Mouse (Mus musculus): ENCODE results near the gene Kit. TPM values are rescaled to one million over a fixed set of nuclear protein-coding genes. Genes with fewer than 3 reads are reported as not detected.

Gene Kit
- polyA plus RNA-seq, 1 experiment from 2014 or later, result 9.3 TPM

- H3K27me3 ChIP-seq, result no peaks in the 10 kb centered on the region
- H3K4me2 ChIP-seq, result no peak overlapping the region
- H3K36me3 ChIP-seq, result no peaks in the 10 kb centered on the region
- H3K9ac ChIP-seq, result no peak overlapping the region
- H3K9me3 ChIP-seq (replicated peaks), result no peaks in the 10 kb centered on the region
- H3K4me3 ChIP-seq, result no peak overlapping the region
- H3K4me1 ChIP-seq (replicated peaks), result no peaks in the 10 kb centered on the region
- no peak overlapping the region for H3K27ac ChIP-seq
- WGBS, result 83% methylated on average over 8 of the region's 8 CpGs
- ATAC-seq (replicated peaks; ENCODE audit: insufficient number of reproducible peaks, insufficient read depth, low FRiP score, low read depth), result no peak
Measured at GRCm38 (mm10) chr5:75615624-75616023, 40.9 kb downstream of the Kit start.

- Histone ChIP-seq H3K36me3 (no peaks in the 10 kb centered on the region), H3K27me3 (no peaks in the 10 kb centered on the region), H3K9me3 (replicated peaks) (no peaks in the 10 kb centered on the region), H3K9ac (no peak overlapping the region), H3K4me2 (no peak overlapping the region), H3K27ac (no peak overlapping the region), H3K4me3 (no peak overlapping the region), H3K4me1 (replicated peaks) (no peaks in the 10 kb centered on the region)
- 92% methylated on average over 4 of the region's 4 CpGs for WGBS
- no peak for ATAC-seq (replicated peaks; ENCODE audit: insufficient number of reproducible peaks, insufficient read depth, low FRiP score, low read depth)
Measured at GRCm38 (mm10) chr5:75622401-75622800, 47.7 kb downstream of the Kit start.

DNA sequence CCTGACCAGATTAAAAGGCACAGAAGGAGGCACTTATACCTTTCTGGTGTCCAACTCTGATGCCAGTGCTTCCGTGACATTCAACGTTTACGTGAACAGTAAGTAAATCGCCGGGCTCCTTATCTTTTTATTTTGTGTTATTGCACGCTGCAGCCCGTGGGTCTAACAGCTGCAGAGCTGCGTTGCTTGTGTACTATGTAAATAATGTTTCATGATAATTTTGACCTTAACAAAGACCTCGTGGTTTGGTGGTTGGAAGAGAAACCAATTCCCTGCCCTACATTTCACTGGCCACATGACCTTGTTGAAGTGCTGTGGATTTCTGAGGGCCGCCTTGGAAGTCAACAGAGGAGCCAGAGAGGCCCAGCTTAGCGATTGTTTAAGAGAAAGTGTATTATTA, 48.3 kb downstream of the Kit start:
- H3K9ac ChIP-seq, result no peak overlapping the region
- ATAC-seq (replicated peaks; ENCODE audit: insufficient number of reproducible peaks, insufficient read depth, low FRiP score, low read depth), result no peak

DNA sequence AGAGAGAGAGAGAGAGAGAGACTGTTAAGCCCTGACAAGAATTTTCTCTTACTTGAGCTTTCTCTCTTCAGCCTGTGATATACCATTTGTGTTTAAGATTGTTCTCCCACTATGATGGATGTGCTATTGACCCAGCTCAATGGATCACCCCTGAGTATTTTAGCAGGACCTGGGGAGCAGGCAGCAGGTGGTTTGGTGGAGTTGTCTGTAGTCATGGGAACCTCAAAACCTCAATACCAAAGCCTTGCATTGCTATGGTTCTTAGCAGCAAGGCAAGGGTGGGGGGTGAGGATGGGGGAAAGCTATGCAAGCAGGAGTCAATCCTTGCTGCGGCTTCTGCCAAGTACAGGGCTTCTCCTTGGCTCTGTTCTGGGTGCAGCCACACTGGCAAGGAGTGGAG, 48.8 kb downstream of the Kit start:
- no peak for ATAC-seq (replicated peaks; ENCODE audit: insufficient number of reproducible peaks, insufficient read depth, low FRiP score, low read depth)
- no peak overlapping the region for H3K9ac ChIP-seq
- WGBS, result 96% methylated on average over 1 of the region's 1 CpGs

More for the DNA sequence above, 48.3 kb downstream of the Kit start:
- no peaks in the 10 kb centered on the region for H3K4me1 ChIP-seq (replicated peaks)
- no peaks in the 10 kb centered on the region for H3K9me3 ChIP-seq (replicated peaks)
- no peaks in the 10 kb centered on the region for H3K36me3 ChIP-seq
- WGBS, result 76% methylated on average over 11 of the region's 11 CpGs
- H3K27me3 ChIP-seq, result no peaks in the 10 kb centered on the region
- H3K27ac ChIP-seq, result no peak overlapping the region
- no peak overlapping the region for H3K4me3 ChIP-seq
- H3K4me2 ChIP-seq, result no peak overlapping the region

GRCm38 (mm10) chr5:75623993-75624706, 49.4 kb downstream of the Kit start:
- WGBS, result 84% methylated on average over 20 of the region's 20 CpGs
- H3K4me1 ChIP-seq (replicated peaks), result no peaks in the 10 kb centered on the region
- no peak overlapping the region for H3K4me3 ChIP-seq
- no peak overlapping the region for H3K9ac ChIP-seq
- no peaks in the 10 kb centered on the region for H3K36me3 ChIP-seq
- ATAC-seq (replicated peaks; ENCODE audit: insufficient number of reproducible peaks, insufficient read depth, low FRiP score, low read depth), result no peak
- no peak overlapping the region for H3K4me2 ChIP-seq
- H3K27ac ChIP-seq, result no peak overlapping the region
- no peaks in the 10 kb centered on the region for H3K27me3 ChIP-seq
- no peaks in the 10 kb centered on the region for H3K9me3 ChIP-seq (replicated peaks)

More for the DNA sequence above, 48.8 kb downstream of the Kit start:
- Histone ChIP-seq H3K4me2 (no peak overlapping the region), H3K27ac (no peak overlapping the region), H3K9me3 (replicated peaks) (no peaks in the 10 kb centered on the region), H3K4me1 (replicated peaks) (no peaks in the 10 kb centered on the region), H3K27me3 (no peaks in the 10 kb centered on the region), H3K4me3 (no peak overlapping the region), H3K36me3 (no peaks in the 10 kb centered on the region)

GRCm38 (mm10) chr5:75625059-75625458, 50.3 kb downstream of the Kit start:
- no peak for ATAC-seq (replicated peaks; ENCODE audit: insufficient number of reproducible peaks, insufficient read depth, low FRiP score, low read depth)
- H3K27ac ChIP-seq, result no peak overlapping the region

GRCm38 (mm10) chr5:75626284-75626683, 51.6 kb downstream of the Kit start:
- Histone ChIP-seq H3K4me3 (no peak overlapping the region), H3K4me2 (no peak overlapping the region), H3K9me3 (replicated peaks) (no peaks in the 10 kb centered on the region), H3K27ac (no peak overlapping the region), H3K36me3 (no peaks in the 10 kb centered on the region), H3K9ac (no peak overlapping the region), H3K27me3 (no peaks in the 10 kb centered on the region), H3K4me1 (replicated peaks) (no peaks in the 10 kb centered on the region)
- no peak for ATAC-seq (replicated peaks; ENCODE audit: insufficient number of reproducible peaks, insufficient read depth, low FRiP score, low read depth)
- WGBS, result 78% methylated on average over 8 of the region's 8 CpGs

More at GRCm38 (mm10) chr5:75625059-75625458, 50.3 kb downstream of the Kit start:
- Histone ChIP-seq H3K36me3 (no peaks in the 10 kb centered on the region), H3K4me3 (no peak overlapping the region), H3K9me3 (replicated peaks) (no peaks in the 10 kb centered on the region), H3K4me2 (no peak overlapping the region), H3K9ac (no peak overlapping the region), H3K4me1 (replicated peaks) (no peaks in the 10 kb centered on the region), H3K27me3 (no peaks in the 10 kb centered on the region)

DNA sequence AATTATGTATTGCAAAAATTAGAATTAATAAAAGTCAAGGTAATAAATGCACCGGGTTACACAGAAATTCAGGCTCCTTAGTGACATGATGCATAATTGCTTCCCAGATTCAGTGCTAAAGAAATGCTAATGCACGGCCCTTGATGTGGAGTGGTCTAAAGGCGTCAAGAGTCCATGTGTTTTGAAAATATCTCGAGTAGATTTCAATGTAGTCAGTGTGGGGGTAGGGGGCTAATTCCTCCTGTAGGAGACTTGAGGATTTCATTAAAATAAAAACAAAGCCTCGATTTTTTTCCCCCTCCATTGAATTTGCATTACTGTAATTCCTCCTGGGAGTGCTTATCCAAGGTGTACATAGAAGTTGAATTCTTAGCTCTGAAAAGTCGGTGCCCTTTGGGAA, 52.0 kb downstream of the Kit start:
- Histone ChIP-seq H3K27ac (no peak overlapping the region), H3K4me3 (no peak overlapping the region), H3K27me3 (no peaks in the 10 kb centered on the region), H3K36me3 (no peaks in the 10 kb centered on the region), H3K4me2 (no peak overlapping the region), H3K9me3 (replicated peaks) (no peaks in the 10 kb centered on the region), H3K4me1 (replicated peaks) (no peaks in the 10 kb centered on the region), H3K9ac (no peak overlapping the region)
- WGBS, result 73% methylated on average over 6 of the region's 6 CpGs
- ATAC-seq (replicated peaks; ENCODE audit: insufficient number of reproducible peaks, insufficient read depth, low FRiP score, low read depth), result no peak

DNA sequence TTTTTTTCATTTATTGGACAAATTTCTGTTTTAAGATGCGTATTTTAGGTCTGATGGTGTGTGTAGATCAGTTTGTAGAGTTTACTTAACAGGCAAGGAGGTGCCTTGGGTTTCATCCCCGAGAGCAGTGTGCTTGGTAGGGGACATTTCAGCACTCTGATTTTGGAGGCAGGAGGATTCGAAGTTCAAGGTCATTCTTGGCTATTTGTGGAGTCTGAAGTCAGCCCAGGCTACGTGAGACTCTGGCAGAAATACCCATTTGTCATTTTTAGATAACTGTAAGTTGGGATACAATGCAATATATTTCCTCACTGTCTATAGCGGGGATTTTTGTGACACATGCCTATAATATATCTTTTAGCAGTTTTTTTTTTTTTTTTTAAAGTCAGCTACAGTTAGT, 57.5 kb downstream of the Kit start:
- no peak for ATAC-seq (replicated peaks; ENCODE audit: insufficient number of reproducible peaks, insufficient read depth, low FRiP score, low read depth)
- Histone ChIP-seq H3K4me1 (replicated peaks) (peaks cover 9% of the 10 kb centered on the region), H3K4me3 (no peak overlapping the region), H3K9ac (no peak overlapping the region), H3K9me3 (replicated peaks) (no peaks in the 10 kb centered on the region), H3K27ac (no peak overlapping the region), H3K27me3 (no peaks in the 10 kb centered on the region), H3K36me3 (no peaks in the 10 kb centered on the region), H3K4me2 (no peak overlapping the region)
- 55% methylated on average over 5 of the region's 5 CpGs for WGBS

GRCm38 (mm10) chr5:75632846-75633640, 58.3 kb downstream of the Kit start:
- 78% methylated on average over 18 of the region's 18 CpGs for WGBS
- ATAC-seq (replicated peaks; ENCODE audit: insufficient number of reproducible peaks, insufficient read depth, low FRiP score, low read depth), result no peak
- H3K4me3 ChIP-seq, result no peak overlapping the region
- H3K36me3 ChIP-seq, result no peaks in the 10 kb centered on the region
- no peak overlapping the region for H3K27ac ChIP-seq
- no peaks in the 10 kb centered on the region for H3K27me3 ChIP-seq
- H3K4me1 ChIP-seq (replicated peaks), result peaks cover 9% of the 10 kb centered on the region
- no peak overlapping the region for H3K9ac ChIP-seq
- H3K4me2 ChIP-seq, result no peak overlapping the region
- H3K9me3 ChIP-seq (replicated peaks), result no peaks in the 10 kb centered on the region

- 84% methylated on average over 12 of the region's 12 CpGs for WGBS
- no peak overlapping the region for H3K27ac ChIP-seq
- no peak for ATAC-seq (replicated peaks; ENCODE audit: insufficient number of reproducible peaks, insufficient read depth, low FRiP score, low read depth)
- H3K4me2 ChIP-seq, result no peak overlapping the region
- H3K27me3 ChIP-seq, result no peaks in the 10 kb centered on the region
- H3K4me3 ChIP-seq, result no peak overlapping the region
- no peaks in the 10 kb centered on the region for H3K36me3 ChIP-seq
- peaks cover 9% of the 10 kb centered on the region for H3K4me1 ChIP-seq (replicated peaks)
- H3K9ac ChIP-seq, result no peak overlapping the region
- H3K9me3 ChIP-seq (replicated peaks), result no peaks in the 10 kb centered on the region
Measured at GRCm38 (mm10) chr5:75635385-75635784, 60.7 kb downstream of the Kit start.

DNA sequence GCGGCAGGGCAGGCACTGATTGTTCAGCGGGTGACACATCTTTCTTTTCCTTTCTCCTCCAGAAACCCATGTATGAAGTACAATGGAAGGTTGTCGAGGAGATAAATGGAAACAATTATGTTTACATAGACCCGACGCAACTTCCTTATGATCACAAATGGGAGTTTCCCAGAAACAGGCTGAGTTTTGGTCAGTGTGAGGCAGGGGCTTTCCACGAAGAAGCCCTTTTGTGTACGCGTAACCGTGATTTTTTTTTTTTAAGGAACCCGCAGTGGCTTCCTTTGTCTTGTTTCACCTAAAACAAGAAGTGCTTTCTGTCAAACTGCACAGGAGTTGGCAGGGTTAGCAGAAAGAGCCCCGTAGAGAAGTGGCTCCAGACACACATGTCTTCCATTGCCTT, 65.9 kb downstream of the Kit start:
- Histone ChIP-seq H3K4me2 (no peak overlapping the region), H3K9me3 (replicated peaks) (no peaks in the 10 kb centered on the region), H3K4me1 (replicated peaks) (peaks cover 4% of the 10 kb centered on the region), H3K9ac (no peak overlapping the region), H3K4me3 (no peak overlapping the region), H3K27me3 (no peaks in the 10 kb centered on the region), H3K27ac (no peak overlapping the region), H3K36me3 (no peaks in the 10 kb centered on the region)
- 74% methylated on average over 11 of the region's 11 CpGs for WGBS
- ATAC-seq (replicated peaks; ENCODE audit: insufficient number of reproducible peaks, insufficient read depth, low FRiP score, low read depth), result no peak
